Mouse (Mus musculus) intestine, embryonic 15.5 days (tissue): ENCODE data around the gene Atp8a1. TPM values are rescaled to one million over a fixed set of nuclear protein-coding genes. Genes with fewer than 3 reads are reported as not detected.

Source experiments
- ATAC-seq: fragments of 200-750 bp; cut with Nextera tagmentation; 2 replicates; pipeline ENCODE4 v1.8.0; 2017; ENCODE audit warnings: moderate TSS enrichment, moderate library complexity
- H3K27ac ChIP-seq: fragments of 300-500 bp; sonication (generic); 2 replicates; pipeline ENCODE4 v1.5.1; 2015; ENCODE audit warnings: mild to moderate bottlenecking, inconsistent platforms
- H3K27me3 ChIP-seq: fragments of 300-500 bp; sonication (generic); replicated peaks from 2 replicates; pipeline ENCODE4 v1.6.1; 2015; ENCODE audit warnings: inconsistent platforms
- H3K36me3 ChIP-seq: fragments of 300-500 bp; sonication (generic); 2 replicates; pipeline ENCODE4 v1.6.1; 2015; ENCODE audit warnings: inconsistent platforms
- H3K4me1 ChIP-seq: fragments of 300-500 bp; sonication (generic); replicated peaks from 2 replicates; pipeline ENCODE4 v1.6.1; 2015; ENCODE audit warnings: inconsistent platforms
- H3K4me2 ChIP-seq: fragments of 300-500 bp; sonication (generic); replicated peaks from 2 replicates; pipeline ENCODE4 v1.6.1; 2015; ENCODE audit warnings: mild to moderate bottlenecking, inconsistent platforms
- H3K4me3 ChIP-seq: fragments of 300-500 bp; sonication (generic); replicated peaks from 2 replicates; pipeline ENCODE4 v1.5.1; 2015; ENCODE audit warnings: inconsistent platforms
- H3K9ac ChIP-seq: fragments of 300-500 bp; sonication (generic); 2 replicates; pipeline ENCODE4 v1.6.1; 2015; ENCODE audit warnings: inconsistent platforms
- H3K9me3 ChIP-seq: fragments of 300-500 bp; sonication (generic); 2 replicates; pipeline ENCODE4 v1.6.1; 2016; ENCODE audit warnings: inconsistent platforms
- WGBS: fragments of 180-500 bp; shearing (Covaris S2); methylation state at CpG from one replicate; pipeline ENCODE4 v1.1.7; 2015; 5-methylcytosine and 5-hydroxymethylcytosine counted together
- polyA plus RNA-seq: library from polyadenylated mRNA; unstranded; fragments of >200 nt; fragmentation: Nextera tagmentation; extraction: Ambion mirVana; gene quantifications from 2 replicates; pipeline ENCODE4 v1.2.1, GENCODE M21; 2015

Gene Atp8a1
- polyA plus RNA-seq, result 15.8 and 16.5 TPM in 2 replicates

DNA sequence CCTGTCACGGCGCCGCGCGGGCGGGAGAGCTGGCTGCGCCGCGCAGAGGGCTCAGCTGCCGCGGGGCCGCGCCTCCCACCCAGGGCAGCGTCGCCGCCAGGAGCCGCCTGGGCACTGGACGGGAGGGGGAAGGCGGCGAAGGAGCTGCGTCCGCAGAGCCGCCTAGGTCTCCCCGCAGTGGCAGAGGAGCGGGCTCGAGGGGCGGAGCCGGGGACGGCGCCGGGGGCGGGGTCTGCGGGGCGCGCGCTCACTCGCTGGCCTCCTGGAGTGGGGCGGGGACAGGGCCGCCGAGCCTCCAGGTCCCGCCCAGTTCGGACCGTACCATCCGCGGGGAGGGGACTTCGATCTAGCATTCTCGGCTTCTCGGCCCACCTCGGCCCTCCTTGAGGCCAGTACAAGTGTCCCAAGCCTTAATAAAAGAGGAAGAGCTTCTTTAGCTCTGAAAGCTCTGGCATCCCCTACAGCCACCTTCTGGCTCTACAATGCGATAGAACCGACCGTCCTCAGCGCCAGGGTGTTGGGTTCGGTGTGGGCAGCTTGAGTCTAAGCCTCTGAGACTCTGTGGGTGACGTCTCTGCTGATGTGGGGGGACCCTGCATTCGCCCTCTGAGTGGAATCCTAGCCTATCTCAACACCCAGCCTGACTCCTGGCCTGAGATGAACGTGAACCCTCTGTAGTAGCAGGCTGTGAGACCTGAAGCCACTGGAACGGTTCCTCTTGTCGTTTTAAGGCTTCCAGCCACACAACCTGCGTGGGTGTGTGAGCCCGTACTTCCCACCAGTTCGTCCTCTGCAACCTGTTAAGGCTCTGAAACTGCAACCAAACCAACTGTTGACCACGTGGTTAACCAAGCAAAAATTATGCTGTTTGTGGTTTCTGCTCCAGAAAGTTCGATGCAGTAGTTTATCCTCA, at the start of gene Atp8a1:
Atp8a1 (minus strand) TSS at position 182 of the 913 bp plus-strand sequence.
- Histone ChIP-seq H3K4me2 (peak within 1 kb of the TSS; percentile 90), H3K4me3 (peak within 1 kb of the TSS; percentile 90), H3K4me1 (peaks cover 12% of the 10 kb centered on the region), H3K9me3 (no peaks in the 10 kb centered on the region), H3K9ac (peak within 1 kb of the TSS; percentile 64), H3K27me3 (no peaks in the 10 kb centered on the region), H3K27ac (peak within 1 kb of the TSS; percentile 86), H3K36me3 (no peaks in the 10 kb centered on the region)
- ATAC-seq, result peak; percentile 97
- under 1% methylated on average over 63 of the region's 64 CpGs for WGBS

DNA sequence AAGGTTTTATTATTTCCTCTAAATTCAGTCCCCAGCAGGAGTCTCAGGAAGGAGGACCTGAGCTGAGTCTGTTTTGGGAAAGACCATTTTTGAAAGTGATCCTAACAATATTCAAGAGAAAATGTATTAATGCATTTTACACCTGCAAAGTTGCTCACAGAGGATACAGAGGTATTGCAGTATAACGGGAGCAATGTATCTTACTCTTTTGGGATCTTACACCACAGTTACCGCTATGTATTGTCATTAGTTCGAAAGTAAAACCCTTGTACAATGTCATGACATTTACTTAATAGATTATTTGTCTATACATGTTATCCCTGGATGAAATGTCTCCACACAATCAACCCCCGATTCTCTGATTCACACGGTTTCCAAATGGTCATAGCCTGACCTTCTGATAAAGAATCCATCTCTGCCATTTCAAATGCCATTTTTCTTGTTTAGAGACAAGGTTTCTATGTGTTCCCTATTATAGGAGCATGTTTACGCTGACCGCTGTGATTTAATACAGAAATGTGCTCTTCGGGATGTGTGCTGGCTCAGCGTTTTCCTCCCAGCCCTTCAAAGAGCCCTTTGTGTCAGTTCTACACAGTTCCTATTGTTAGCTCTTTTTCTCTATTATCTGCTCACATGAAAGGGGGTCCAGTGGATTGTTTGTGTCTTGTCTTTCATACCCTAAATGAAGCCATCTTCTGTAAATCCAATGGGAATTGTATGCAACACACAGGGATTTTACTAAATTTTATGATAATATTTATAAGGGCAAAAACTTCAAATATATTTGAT, 37.4 kb upstream of the Atp8a1 start:
- WGBS, result 83% methylated on average over 9 of the region's 9 CpGs
- no peak overlapping the region for H3K4me2 ChIP-seq
- no peaks in the 10 kb centered on the region for H3K36me3 ChIP-seq
- ATAC-seq, result no peak
- H3K4me1 ChIP-seq, result no peaks in the 10 kb centered on the region
- H3K4me3 ChIP-seq, result no peak overlapping the region
- no peaks in the 10 kb centered on the region for H3K9me3 ChIP-seq
- no peak overlapping the region for H3K27ac ChIP-seq
- no peak overlapping the region for H3K9ac ChIP-seq
- no peaks in the 10 kb centered on the region for H3K27me3 ChIP-seq

- Histone ChIP-seq H3K4me1 (no peaks in the 10 kb centered on the region), H3K4me2 (no peak overlapping the region), H3K9ac (no peak overlapping the region), H3K4me3 (no peak overlapping the region), H3K9me3 (no peaks in the 10 kb centered on the region), H3K27me3 (no peaks in the 10 kb centered on the region), H3K36me3 (no peaks in the 10 kb centered on the region), H3K27ac (no peak overlapping the region)
- ATAC-seq, result no peak
- WGBS, result 68% methylated on average over 1 of the region's 1 CpGs
Measured at GRCm38 (mm10) chr5:67883564-67884171, 36.4 kb upstream of the Atp8a1 start.

GRCm38 (mm10) chr5:67871414-67871813, 24.2 kb upstream of the Atp8a1 start:
- Histone ChIP-seq H3K27me3 (no peaks in the 10 kb centered on the region), H3K4me2 (no peak overlapping the region)

DNA sequence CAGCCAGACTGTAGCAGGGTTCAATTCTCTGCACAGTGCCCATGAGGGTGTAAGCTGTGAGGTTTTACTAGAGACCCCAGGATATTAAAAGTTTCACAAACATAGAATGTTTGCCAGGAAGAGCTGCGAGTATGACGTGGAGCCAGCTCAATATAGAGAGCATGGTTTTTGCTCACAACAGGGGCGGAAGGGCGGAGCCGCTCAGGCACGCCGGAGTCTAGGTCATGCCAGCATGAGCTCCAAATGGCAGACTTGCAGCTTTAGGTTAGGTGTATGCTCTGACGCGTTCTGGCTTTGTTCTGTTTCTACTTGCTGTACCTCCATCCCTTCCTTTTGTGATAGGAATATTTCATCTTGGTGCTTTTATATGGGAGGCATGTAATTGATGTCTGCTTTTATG, 19.0 kb upstream of the Atp8a1 start:
- no peak overlapping the region for H3K27ac ChIP-seq
- WGBS, result 85% methylated on average over 9 of the region's 9 CpGs
- no peak for ATAC-seq

More at GRCm38 (mm10) chr5:67871414-67871813, 24.2 kb upstream of the Atp8a1 start:
- Histone ChIP-seq H3K36me3 (no peaks in the 10 kb centered on the region), H3K4me1 (no peaks in the 10 kb centered on the region), H3K9ac (no peak overlapping the region), H3K9me3 (no peaks in the 10 kb centered on the region), H3K4me3 (no peak overlapping the region), H3K27ac (no peak overlapping the region)
- no peak for ATAC-seq
- WGBS, result 38% methylated on average over 3 of the region's 3 CpGs

GRCm38 (mm10) chr5:67865670-67866069, 18.4 kb upstream of the Atp8a1 start:
- ATAC-seq, result no peak
- Histone ChIP-seq H3K4me1 (no peaks in the 10 kb centered on the region), H3K9ac (no peak overlapping the region), H3K27me3 (no peaks in the 10 kb centered on the region), H3K27ac (no peak overlapping the region), H3K4me3 (no peak overlapping the region), H3K36me3 (no peaks in the 10 kb centered on the region), H3K4me2 (no peak overlapping the region), H3K9me3 (no peaks in the 10 kb centered on the region)
- WGBS, result 77% methylated on average over 5 of the region's 5 CpGs

More for the DNA sequence above, 19.0 kb upstream of the Atp8a1 start:
- Histone ChIP-seq H3K36me3 (no peaks in the 10 kb centered on the region), H3K4me3 (no peak overlapping the region), H3K9me3 (no peaks in the 10 kb centered on the region), H3K4me1 (no peaks in the 10 kb centered on the region), H3K27me3 (no peaks in the 10 kb centered on the region), H3K9ac (no peak overlapping the region), H3K4me2 (no peak overlapping the region)

- Histone ChIP-seq H3K36me3 (no peaks in the 10 kb centered on the region), H3K9me3 (no peaks in the 10 kb centered on the region), H3K27ac (no peak overlapping the region), H3K9ac (no peak overlapping the region), H3K4me1 (no peaks in the 10 kb centered on the region), H3K27me3 (no peaks in the 10 kb centered on the region), H3K4me2 (no peak overlapping the region), H3K4me3 (no peak overlapping the region)
- 67% methylated on average over 2 of the region's 2 CpGs for WGBS
- ATAC-seq, result peak; percentile 57
Measured at GRCm38 (mm10) chr5:67864508-67865060, 17.4 kb upstream of the Atp8a1 start.

DNA sequence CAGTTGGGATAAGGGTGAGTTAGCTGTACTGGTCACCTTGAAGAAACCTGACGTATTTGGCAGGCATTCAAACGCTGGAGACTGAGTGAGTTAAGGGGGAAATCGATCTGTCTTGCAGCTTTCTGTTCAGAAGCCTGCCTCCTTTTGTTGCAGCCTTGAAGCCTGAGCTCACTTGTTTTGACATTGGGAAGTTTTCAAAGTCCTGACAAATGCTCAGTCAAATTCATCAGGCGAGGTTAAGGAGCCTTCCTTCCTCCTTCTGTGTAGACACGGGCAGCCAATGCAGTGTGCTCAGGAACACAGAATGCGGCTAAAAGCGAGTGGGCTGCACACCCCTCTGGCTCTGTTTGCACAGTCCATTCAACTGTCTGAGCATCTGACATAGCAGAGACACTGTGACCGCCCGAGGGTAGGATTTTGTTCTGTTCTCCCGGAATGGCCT, 16.7 kb upstream of the Atp8a1 start:
- no peaks in the 10 kb centered on the region for H3K27me3 ChIP-seq
- ATAC-seq, result no peak
- H3K4me1 ChIP-seq, result no peaks in the 10 kb centered on the region
- no peak overlapping the region for H3K4me2 ChIP-seq
- no peak overlapping the region for H3K4me3 ChIP-seq
- H3K36me3 ChIP-seq, result no peaks in the 10 kb centered on the region
- H3K27ac ChIP-seq, result no peak overlapping the region
- WGBS, result 59% methylated on average over 10 of the region's 10 CpGs
- no peak overlapping the region for H3K9ac ChIP-seq
- H3K9me3 ChIP-seq, result no peaks in the 10 kb centered on the region

DNA sequence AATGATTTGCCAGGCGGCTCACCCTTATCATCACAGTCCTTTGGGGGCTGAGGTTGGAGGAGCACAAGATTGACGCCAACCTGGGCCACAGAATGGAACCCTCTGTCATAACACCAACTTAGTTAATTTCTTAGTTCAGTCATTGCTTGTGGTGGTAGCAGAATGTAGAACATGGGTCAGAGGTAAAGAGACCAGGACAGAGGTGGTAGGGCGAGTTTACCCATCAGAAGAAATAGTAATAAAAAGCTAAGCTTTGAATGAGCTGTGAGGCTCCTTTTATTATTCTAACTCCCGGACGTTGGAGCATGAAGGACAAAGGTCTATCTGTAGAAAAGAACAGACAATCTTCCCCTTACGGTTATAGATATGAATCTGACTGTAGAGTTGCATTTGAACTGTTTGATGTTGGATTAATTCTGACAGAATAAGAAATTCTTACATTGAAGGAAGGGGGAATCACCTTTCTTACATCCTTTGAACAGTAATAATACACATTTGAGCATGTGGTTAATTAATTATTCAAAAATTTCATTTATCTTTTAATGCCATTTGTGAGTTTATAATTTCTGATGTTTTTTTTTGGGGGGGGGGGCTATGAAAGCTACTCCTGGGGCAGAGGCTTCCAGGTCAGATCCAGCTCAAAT, 7.9 kb upstream of the Atp8a1 start:
- H3K36me3 ChIP-seq, result no peaks in the 10 kb centered on the region
- H3K4me3 ChIP-seq, result no peak overlapping the region
- no peaks in the 10 kb centered on the region for H3K9me3 ChIP-seq
- H3K27me3 ChIP-seq, result no peaks in the 10 kb centered on the region
- H3K4me2 ChIP-seq, result no peak overlapping the region
- peak overlapping the region; percentile 56; the same call in 1 of the 2 replicates for H3K27ac ChIP-seq
- peak; percentile 90 for ATAC-seq
- no peaks in the 10 kb centered on the region for H3K4me1 ChIP-seq
- no peak overlapping the region for H3K9ac ChIP-seq
- WGBS, result 62% methylated on average over 6 of the region's 6 CpGs

GRCm38 (mm10) chr5:67852860-67853259, 5.6 kb upstream of the Atp8a1 start:
- H3K27me3 ChIP-seq, result no peaks in the 10 kb centered on the region
- H3K36me3 ChIP-seq, result no peaks in the 10 kb centered on the region
- 80% methylated on average over 2 of the region's 2 CpGs for WGBS
- H3K4me3 ChIP-seq, result no peak overlapping the region
- 0 out of 2 replicates have a peak, but pooled peaks cover 2% of the 10 kb centered on the region for H3K4me1 ChIP-seq
- no peak overlapping the region for H3K4me2 ChIP-seq
- H3K9me3 ChIP-seq, result no peaks in the 10 kb centered on the region
- ATAC-seq, result no peak
- H3K9ac ChIP-seq, result no peak overlapping the region
- no peak overlapping the region for H3K27ac ChIP-seq

DNA sequence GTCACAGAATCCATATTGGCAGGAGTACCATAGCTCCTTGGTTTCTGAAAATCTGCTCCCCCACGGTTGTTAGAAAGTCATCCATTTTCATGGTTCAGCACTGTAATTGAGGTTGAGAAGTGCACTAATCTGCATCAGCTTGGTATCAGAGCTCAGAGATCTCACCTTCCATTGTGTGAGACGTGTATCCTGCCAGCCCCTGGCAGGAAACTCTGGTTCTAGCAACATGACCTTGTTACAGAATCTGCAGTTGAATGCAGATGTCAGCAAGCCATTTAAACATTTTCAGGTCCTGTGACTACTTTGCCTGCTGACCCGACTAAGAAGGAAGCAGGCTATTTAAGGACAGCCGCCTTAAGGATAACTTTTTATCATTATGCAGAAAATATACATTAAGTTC, 2.2 kb upstream of the Atp8a1 start:
- ATAC-seq, result no peak
- no peak overlapping the region for H3K9ac ChIP-seq
- peaks cover 6% of the 10 kb centered on the region; the same call in 1 of the 2 replicates for H3K4me1 ChIP-seq
- no peaks in the 10 kb centered on the region for H3K9me3 ChIP-seq
- no peak overlapping the region for H3K4me2 ChIP-seq
- no peak overlapping the region for H3K27ac ChIP-seq
- no peaks in the 10 kb centered on the region for H3K36me3 ChIP-seq
- H3K27me3 ChIP-seq, result no peaks in the 10 kb centered on the region
- no peak overlapping the region for H3K4me3 ChIP-seq
- WGBS, result 80% methylated on average over 4 of the region's 4 CpGs
